Mouse (Mus musculus) liver, adult 2 months (tissue): ENCODE measurements around the gene Adgrl3.

Experiments used
- CTCF ChIP-seq: fragments of 200-500 bp; IDR thresholded peaks from 2 replicates; pipeline ENCODE4 v1.5.1; 2011; ENCODE audit warnings: low read depth, low read length, control low read depth
- POLR2A ChIP-seq: fragments of 200-500 bp; IDR thresholded peaks from 2 replicates; pipeline ENCODE4 v1.6.1; 2011; ENCODE audit warnings: low read length, control low read depth; ENCODE audit not compliant: insufficient read depth; ENCODE audit errors: extremely low read depth

GRCm38 (mm10) chr5:81064026-81064425, 44.1 kb downstream of the Adgrl3 start:
- TF ChIP-seq CTCF (no peak), POLR2A (no peak)
